Mouse (Mus musculus) C2C12 (cell line): ENCODE measurements around the gene Ptgfrn.

Experiments
- CEBPB ChIP-seq: IDR thresholded peaks from one replicate; pipeline ENCODE4 v1.6.1; 2011; ENCODE audit warnings: low read depth, mild to moderate bottlenecking, control low read depth, moderate library complexity
- CTCF ChIP-seq: IDR thresholded peaks from one replicate; pipeline ENCODE4 v1.5.1; 2011; ENCODE audit not compliant: control insufficient read depth, insufficient read depth, insufficient read length
- MAX ChIP-seq: IDR thresholded peaks from one replicate; pipeline ENCODE4 v1.6.1; 2011; ENCODE audit warnings: mild to moderate bottlenecking, control low read depth
- MYOD1 ChIP-seq: IDR thresholded peaks from one replicate; pipeline ENCODE4 v1.6.1; 2011; ENCODE audit warnings: low read depth; ENCODE audit not compliant: control insufficient read depth, insufficient read length
- USF1 ChIP-seq: IDR thresholded peaks from one replicate; pipeline ENCODE4 v1.6.1; 2011; ENCODE audit warnings: low read depth, mild to moderate bottlenecking, control low read depth, moderate library complexity

DNA sequence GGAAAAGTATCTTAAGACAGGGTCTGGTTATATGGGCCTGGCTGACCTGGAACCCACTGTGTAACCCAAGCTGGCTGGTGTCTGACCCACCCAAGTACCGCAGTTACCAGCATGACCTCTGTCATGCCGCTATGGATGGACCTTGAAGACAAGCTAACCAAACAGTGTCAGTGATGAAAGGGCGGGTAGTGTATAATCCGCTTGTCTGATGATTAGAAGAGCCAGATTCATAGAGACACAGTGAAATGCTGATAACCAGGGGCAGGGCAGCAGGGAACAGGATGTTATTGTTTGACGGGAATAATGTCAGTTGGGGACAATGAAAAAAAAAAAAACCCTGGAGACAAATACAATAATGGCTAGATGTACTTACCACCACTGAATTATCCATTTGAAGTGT lies 21.7 kb upstream of the Ptgfrn start:
- no peak for TF ChIP-seq USF1
- no peak for TF ChIP-seq CTCF
- TF ChIP-seq CEBPB, result no peak
- no peak for TF ChIP-seq MAX
- no peak for TF ChIP-seq MYOD1
